Mouse (Mus musculus) lung, postnatal 25 days (tissue): ENCODE data around the gene Gm13278.
"Not testable (repeated sequence)": the region's sequence is repeated elsewhere in the genome, so short reads cannot be mapped to it uniquely, and the experiment has no call there.

Source experiments
- DNase-seq: peaks from one replicate; pipeline ENCODE4 v3.0.0; 2022; ENCODE audit warnings: low spot score

The Gm13278 gene

DNA sequence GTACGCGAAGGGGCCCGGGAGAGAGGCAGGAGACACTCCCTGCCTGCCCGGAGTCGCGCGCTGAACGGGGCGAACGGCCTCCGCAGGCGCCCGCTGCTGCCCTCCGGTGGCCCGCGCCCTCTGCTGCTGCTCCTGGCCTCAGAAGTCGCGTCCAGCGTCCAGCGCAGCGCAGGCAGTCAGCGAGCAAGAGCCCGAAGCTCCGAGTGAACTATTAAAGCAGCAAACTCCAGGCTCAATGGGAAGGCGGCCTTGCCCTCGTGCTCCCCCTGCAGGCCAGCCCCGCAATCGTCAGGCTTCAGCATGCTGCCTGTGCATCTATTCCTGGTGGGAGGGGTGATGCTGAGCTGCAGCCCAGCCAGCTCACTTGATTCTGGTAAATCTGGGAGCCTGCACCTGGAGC is at the start of gene Gm13278:
Gene Gm13278 (plus strand): TSS at position 301 of the 400 bp plus-strand sequence.
- not testable (repeated sequence) for DNase-seq

DNA sequence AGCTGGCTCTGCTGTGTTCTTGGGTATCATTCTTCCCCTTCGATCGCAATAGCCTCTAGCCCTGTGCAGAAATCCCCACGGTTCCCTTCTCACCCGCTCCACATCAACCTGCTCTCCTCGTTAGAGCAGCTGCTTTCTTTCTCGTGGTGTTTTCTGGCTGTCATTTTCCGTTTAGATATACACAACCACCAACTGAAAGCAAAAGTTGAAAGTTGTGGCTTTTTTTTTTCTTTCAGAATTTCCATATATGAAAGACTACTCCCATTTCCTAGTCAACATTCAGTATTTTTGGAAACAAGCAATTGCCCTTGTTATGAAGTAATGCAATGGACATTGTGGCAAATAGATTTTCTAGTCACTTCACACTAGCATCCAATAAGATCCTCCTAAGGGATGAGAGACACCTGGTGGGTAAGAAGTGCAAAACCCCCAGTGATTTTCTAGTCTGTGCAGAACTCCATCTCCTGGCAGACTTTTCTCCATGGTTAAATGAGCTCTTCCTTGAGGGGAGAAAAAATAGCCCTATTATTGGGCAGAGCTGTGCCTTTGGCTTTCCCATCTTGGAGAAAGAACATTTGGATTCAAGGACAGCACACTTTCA is 48.5 kb upstream of the Gm13278 start:
- no peak for DNase-seq

DNA sequence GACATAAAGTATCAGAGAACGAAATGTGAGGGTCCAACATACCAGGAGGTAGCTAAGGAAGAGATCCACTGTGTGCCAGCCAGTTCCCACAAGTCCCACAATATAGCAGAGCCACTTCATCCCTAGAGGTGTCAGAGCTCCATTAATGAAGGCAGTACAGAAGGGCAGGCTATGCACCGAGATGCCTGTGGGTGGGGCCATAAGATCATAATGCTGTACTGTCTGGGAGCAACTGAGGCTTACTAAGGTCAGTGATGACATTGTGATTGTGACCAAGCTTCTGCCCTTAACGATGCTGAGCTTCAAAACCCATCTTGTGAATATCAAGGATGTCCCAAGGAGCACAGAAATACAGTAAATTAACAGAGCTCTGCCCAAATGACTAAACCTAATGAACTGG is 47.1 kb upstream of the Gm13278 start:
- DNase-seq, result no peak

DNA sequence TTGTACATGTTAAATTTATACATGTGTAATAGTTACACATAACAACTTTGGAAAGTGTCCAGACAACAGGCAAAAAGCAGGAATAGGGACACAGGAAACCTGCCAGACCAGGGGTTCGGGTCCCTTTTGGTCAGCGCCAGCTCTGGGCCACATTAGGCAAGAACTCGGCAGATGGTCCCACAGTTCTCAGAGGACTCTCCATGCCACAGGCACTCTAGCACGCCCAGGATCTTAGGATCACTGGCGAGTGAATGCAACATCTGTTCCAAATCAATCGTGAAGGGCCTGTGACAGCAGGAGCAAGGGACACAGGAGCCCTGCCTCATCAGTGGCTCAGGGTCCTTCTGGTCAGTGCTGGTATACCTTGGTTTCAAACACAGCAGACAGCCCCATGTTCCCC is 41.4 kb upstream of the Gm13278 start:
- DNase-seq, result no peak

DNA sequence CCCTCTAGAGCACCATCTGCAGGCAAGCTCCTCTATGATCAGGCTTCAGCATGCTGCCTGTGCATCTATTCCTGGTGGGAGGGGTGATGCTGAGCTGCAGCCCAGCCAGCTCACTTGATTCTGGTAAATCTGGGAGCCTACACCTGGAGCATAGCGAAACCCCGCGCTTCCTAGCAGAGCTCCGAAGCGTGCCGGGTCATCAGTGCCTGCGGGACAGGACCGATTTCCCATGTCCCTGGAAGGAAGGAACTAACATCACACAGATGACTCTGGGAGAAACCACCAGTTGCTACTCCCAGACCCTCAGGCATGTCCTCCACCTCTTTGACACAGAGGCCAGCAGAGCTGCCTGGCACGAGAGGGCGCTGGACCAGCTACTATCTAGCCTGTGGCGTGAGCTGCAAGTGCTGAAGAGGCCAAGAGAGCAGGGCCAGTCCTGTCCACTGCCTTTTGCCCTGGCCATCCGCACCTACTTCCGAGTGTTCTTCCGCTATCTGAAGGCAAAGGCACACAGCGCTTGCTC is 36.5 kb upstream of the Gm13278 start, which contains the start of gene Gm13271:
Gene Gm13271 (plus strand): TSS at position 51 of the 523 bp plus-strand sequence.
- peak; percentile 39 for DNase-seq

DNA sequence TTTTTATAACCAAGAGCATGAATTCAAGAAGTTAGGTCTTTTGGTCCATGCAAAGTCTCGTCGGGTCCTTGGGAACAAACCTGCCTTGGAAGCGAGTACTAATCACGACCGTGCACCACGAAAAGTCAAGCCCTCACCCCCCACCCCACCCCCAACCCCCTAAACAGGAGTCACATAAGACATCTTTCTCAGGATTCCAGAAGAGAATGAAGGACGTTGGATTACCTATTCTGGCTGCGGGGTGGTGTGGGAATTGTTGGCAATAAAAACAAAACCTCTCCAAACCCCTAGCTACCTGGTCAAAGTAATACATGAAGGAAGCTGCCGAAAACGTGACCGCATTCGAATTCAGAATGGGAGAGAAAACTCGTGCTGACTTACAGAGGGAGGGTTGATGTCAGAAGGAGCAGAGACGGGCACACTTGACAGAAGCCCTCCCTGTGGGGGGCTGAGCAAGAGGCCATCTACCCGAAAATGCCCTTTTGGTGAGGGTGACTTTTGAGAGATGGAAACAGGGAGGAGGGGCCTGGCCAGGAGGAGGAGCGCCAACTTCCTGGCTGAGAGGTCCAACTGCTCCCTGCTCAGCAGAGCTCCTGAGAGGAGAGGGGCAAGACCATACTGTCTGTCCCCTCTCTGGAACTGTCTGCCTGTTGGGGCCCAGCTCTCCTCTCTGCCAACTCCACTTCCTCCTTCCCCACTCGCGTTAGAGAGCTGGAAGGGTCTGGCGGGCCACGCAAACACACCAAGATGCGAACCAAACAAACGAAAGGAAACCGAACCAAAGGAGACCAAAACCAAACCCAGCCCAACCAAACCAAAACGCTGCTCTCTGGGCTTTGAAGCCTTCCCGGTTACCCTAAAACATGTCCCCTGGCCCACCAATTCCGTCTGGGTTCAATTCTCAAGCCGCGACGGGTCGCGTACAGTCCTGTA is 34.5 kb upstream of the Gm13278 start:
- not testable (repeated sequence) for DNase-seq

DNA sequence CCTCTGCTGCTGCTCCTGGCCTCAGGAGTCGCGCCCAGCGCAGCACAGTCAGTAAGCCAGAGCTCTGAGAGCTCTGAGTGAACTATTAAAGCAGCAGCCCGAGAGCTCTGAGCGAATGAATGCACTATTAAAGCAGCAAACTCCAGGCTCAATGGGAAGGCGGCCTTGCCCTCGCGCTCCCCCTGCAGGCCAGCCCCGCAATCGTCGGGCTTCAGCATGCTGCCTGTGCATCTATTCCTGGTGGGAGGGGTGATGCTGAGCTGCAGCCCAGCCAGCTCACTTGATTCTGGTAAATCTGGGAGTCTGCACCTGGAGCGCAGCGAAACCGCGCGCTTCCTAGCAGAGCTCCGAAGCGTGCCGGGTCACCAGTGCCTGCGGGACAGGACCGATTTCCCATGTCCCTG is 33.7 kb upstream of the Gm13278 start:
- peak; percentile 88 for DNase-seq

DNA sequence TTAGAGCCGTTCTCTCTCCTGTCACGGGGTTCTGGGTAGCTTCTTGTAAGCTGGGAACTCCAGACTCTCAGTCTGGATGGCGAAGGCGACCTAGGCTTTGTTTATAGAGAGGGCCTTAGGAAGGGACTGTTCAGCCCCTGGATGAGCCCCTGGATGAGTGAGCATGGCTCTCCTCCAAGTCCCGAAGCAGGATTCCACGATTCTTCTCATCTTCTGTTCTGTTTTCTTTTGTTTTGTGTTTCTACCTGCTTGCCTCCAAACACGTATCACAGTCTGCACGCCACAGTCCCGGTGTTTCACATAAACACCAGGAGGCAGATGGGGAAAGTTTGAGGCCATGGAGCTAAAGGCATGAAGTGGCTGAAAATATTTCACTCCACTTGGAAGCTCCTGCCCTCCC is 32.6 kb upstream of the Gm13278 start:
- DNase-seq, result not testable (repeated sequence)

DNA sequence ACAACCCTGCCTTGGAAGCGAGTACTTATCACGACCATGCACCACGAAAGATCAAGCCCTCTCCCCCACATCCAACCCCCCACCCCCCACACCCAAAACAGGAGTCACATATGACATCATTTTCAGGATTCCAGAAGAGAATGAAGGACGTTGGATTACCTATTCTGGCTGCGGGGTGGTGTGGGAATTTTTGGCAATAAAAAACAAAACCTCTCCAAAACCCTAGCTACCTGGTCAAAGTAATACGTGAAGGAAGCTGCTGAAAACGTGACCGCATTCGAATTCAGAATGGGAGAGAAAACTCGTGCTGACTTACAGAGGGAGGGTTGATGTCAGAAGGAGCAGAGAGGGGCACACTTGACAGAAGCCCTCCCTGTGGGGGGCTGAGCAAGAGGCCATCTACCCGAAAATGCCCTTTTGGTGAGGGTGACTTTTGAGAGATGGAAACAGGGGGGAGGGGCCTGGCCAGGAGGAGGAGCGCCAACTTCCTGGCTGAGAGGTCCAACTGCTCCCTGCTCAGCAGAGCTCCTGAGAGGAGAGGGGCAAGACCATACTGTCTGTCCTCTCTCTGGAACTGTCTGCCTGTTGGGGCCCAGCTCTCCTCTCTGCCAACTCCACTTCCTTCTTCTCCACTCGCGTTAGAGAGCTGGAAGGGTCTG is 31.6 kb upstream of the Gm13278 start, which contains the start of gene Gm13283:
Gene Gm13283 (plus strand): TSS at position 510 of the 659 bp plus-strand sequence.
- not testable (repeated sequence) for DNase-seq

DNA sequence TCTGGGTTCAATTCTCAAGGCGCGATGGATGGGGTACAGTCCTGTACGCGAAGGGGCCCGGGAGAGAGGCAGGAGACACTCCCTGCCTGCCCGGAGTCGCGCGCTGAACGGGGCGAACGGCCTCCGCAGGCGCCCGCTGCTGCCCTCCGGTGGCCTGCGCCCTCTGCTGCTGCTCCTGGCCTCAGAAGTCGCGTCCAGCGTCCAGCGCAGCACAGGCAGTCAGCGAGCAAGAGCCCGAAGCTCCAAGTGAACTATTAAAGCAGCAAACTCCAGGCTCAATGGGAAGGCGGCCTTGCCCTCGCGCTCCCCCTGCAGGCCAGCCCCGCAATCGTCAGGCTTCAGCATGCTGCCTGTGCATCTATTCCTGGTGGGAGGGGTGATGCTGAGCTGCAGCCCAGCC is 30.9 kb upstream of the Gm13278 start:
- DNase-seq, result peak; percentile 85

DNA sequence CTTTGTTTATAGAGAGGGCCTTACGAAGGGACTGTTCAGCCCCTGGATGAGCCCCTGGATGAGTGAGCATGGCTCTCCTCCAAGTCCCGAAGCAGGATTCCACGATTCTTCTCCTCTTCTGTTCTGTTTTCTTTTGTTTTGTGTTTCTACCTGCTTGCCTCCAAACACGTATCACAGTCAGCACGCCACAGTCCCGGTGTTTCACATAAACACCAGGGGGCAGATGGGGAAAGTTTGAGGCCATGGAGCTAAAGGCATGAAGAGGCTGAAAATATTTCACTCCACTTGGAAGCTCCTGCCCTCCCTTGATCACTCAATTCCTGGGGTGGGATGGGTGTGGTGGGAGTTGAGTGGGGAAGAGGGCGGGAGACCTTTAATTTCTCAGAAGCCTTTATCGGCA is 29.6 kb upstream of the Gm13278 start:
- DNase-seq, result peak; percentile 47

DNA sequence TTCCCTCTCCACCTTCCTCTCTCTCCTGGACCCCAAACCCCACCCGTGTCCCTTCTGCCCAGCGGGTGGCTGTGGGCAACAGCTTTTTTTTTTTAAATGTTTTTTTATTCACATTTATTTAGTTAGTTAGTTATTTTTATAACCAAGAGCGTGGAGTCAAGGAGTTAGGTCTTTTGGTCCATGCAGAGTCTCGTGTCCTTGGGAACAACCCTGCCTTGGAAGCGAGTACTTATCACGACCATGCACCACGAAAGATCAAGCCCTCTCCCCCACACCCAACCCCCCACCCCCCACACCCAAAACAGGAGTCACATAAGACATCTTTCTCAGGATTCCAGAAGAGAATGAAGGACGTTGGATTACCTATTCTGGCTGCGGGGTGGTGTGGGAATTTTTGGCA is 29.0 kb upstream of the Gm13278 start:
- not testable (repeated sequence) for DNase-seq

DNA sequence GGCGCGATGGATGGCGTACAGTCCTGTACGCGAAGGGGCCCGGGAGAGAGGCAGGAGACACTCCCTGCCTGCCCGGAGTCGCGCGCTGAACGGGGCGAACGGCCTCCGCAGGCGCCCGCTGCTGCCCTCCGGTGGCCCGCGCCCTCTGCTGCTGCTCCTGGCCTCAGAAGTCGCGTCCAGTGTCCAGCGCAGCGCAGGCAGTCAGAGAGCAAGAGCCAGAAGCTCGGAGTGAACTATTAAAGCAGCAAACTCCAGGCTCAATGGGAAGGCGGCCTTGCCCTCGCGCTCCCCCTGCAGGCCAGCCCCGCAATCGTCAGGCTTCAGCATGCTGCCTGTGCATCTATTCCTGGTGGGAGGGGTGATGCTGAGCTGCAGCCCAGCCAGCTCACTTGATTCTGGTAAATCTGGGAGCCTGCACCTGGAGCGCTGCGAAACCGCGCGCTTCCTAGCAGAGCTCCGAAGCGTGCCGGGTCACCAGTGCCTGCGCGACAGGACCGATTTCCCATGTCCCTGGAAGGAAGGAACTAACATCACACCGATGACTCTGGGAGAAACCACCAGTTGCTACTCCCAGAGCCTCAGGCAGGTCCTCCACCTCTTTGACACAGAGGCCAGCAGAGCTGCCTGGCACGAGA is 27.8 kb upstream of the Gm13278 start:
- DNase-seq, result peak; percentile 62

DNA sequence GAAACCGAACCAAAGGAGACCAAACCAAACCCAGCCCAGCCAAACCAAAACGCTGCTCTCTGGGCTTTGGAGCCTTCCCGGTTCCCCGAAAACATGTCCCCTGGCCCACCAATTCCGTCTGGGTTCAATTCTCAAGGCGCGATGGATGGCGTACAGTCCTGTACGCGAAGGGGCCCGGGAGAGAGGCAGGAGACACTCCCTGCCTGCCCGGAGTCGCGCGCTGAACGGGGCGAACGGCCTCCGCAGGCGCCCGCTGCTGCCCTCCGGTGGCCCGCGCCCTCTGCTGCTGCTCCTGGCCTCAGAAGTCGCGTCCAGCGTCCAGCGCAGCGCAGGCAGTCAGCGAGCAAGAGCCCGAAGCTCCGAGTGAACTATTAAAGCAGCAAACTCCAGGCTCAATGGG is 17.8 kb upstream of the Gm13278 start, which contains the start of gene Gm13290:
Gene Gm13290 (plus strand): TSS at position 301 of the 400 bp plus-strand sequence.
- not testable (repeated sequence) for DNase-seq

DNA sequence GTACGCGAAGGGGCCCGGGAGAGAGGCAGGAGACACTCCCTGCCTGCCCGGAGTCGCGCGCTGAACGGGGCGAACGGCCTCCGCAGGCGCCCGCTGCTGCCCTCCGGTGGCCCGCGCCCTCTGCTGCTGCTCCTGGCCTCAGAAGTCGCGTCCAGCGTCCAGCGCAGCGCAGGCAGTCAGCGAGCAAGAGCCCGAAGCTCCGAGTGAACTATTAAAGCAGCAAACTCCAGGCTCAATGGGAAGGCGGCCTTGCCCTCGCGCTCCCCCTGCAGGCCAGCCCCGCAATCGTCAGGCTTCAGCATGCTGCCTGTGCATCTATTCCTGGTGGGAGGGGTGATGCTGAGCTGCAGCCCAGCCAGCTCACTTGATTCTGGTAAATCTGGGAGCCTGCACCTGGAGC is 14.7 kb upstream of the Gm13278 start, which contains the start of gene Gm13289:
Gene Gm13289 (plus strand): TSS at position 301 of the 400 bp plus-strand sequence.
- not testable (repeated sequence) for DNase-seq

DNA sequence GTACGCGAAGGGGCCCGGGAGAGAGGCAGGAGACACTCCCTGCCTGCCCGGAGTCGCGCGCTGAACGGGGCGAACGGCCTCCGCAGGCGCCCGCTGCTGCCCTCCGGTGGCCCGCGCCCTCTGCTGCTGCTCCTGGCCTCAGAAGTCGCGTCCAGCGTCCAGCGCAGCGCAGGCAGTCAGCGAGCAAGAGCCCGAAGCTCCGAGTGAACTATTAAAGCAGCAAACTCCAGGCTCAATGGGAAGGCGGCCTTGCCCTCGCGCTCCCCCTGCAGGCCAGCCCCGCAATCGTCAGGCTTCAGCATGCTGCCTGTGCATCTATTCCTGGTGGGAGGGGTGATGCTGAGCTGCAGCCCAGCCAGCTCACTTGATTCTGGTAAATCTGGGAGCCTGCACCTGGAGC is 11.8 kb upstream of the Gm13278 start, which contains the start of gene Gm13272:
Gene Gm13272 (plus strand): TSS at position 301 of the 400 bp plus-strand sequence.
- not testable (repeated sequence) for DNase-seq

DNA sequence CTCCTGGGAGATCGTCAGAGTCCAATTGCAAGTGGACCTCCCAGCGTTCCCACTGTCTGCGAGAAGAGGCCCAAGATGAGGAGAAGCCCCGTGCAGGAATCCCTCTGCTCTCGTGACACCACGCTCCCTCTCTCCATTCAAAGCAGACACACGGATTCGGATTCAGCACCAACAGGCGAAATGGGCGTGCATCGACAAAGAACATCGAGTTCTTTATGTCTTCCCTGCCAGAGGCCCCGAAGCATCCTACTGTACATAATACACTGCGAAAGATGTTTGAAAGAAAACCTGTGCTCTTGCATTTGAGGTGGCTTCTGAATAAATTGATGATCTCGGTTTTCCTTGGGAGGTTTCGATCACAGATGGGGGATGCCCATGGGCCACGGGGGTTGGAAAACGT is 11.0 kb upstream of the Gm13278 start:
- not testable (repeated sequence) for DNase-seq

DNA sequence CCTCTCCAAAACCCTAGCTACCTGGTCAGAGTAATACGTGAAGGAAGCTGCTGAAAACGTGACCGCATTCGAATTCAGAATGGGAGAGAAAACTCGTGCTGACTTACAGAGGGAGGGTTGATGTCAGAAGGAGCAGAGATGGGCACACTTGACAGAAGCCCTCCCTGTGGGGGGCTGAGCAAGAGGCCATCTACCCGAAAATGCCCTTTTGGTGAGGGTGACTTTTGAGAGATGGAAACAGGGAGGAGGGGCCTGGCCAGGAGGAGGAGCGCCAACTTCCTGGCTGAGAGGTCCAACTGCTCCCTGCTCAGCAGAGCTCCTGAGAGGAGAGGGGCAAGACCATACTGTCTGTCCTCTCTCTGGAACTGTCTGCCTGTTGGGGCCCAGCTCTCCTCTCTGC is 9.5 kb upstream of the Gm13278 start, which contains the start of gene Ifnz:
Gene Ifnz (plus strand): TSS at position 301 of the 400 bp plus-strand sequence.
- DNase-seq, result not testable (repeated sequence)

DNA sequence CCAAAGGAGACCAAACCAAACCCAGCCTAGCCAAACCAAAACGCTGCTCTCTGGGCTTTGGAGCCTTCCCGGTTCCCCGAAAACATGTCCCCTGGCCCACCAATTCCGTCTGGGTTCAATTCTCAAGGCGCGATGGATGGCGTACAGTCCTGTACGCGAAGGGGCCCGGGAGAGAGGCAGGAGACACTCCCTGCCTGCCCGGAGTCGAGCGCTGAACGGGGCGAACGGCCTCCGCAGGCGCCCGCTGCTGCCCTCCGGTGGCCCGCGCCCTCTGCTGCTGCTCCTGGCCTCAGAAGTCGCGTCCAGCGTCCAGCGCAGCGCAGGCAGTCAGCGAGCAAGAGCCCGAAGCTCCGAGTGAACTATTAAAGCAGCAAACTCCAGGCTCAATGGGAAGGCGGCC is 9.0 kb upstream of the Gm13278 start:
- DNase-seq, result not testable (repeated sequence)

DNA sequence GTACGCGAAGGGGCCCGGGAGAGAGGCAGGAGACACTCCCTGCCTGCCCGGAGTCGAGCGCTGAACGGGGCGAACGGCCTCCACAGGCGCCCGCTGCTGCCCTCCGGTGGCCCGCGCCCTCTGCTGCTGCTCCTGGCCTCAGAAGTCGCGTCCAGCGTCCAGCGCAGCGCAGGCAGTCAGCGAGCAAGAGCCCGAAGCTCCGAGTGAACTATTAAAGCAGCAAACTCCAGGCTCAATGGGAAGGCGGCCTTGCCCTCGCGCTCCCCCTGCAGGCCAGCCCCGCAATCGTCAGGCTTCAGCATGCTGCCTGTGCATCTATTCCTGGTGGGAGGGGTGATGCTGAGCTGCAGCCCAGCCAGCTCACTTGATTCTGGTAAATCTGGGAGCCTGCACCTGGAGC is 5.9 kb upstream of the Gm13278 start, which contains the start of gene Gm13276:
Gene Gm13276 (plus strand): TSS at position 301 of the 400 bp plus-strand sequence.
- DNase-seq, result not testable (repeated sequence)

DNA sequence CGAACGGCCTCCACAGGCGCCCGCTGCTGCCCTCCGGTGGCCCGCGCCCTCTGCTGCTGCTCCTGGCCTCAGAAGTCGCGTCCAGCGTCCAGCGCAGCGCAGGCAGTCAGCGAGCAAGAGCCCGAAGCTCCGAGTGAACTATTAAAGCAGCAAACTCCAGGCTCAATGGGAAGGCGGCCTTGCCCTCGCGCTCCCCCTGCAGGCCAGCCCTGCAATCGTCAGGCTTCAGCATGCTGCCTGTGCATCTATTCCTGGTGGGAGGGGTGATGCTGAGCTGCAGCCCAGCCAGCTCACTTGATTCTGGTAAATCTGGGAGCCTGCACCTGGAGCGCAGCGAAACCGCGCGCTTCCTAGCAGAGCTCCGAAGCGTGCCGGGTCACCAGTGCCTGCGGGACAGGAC is 2.9 kb upstream of the Gm13278 start, which contains the start of gene Gm13277:
Gene Gm13277 (plus strand): TSS at position 231 of the 400 bp plus-strand sequence.
- DNase-seq, result peak; percentile 77
